Mouse (Mus musculus): Measurements from ENCODE around the gene Abcc2. TPM values are rescaled to one million over a fixed set of nuclear protein-coding genes. Genes with fewer than 3 reads are reported as not detected.
A peak's percentile ranks its signal among the peaks of the same experiment; 100 is the strongest.

The Abcc2 gene
- polyA plus RNA-seq, 2 experiments = 9.5 to 12.9 TPM

- TF ChIP-seq EP300 (IDR thresholded peaks at IDR 0.05; ENCODE audit: low read depth) (no peak), CTCF (IDR thresholded peaks at IDR 0.05; ENCODE audit: low read depth) (no peak)
- H3K4me1 ChIP-seq (replicated peaks; ENCODE audit: control insufficient read depth in 2 of 2, insufficient read depth in 2 of 2, low read length in 1 of 2) = peaks cover 0 to 9% of the 10 kb centered on the region in 2 experiments; a peak in 2 of 4 replicates
- H3K4me2 ChIP-seq (ENCODE audit: low read depth) = no peak overlapping the region
- ATAC-seq (ENCODE audit: insufficient read depth) (no peak), DNase-seq (ENCODE audit: low read depth in 3 of 3, low spot score in 3 of 3) (no peak)
- H3K4me3 ChIP-seq (ENCODE audit: insufficient read depth in 1 of 2, low read depth in 2 of 2, low read length in 2 of 2) = no peak overlapping the region
- WGBS (ENCODE audit: insufficient replicate concordance) = 85% methylated on average over 2 of the region's 2 CpGs
- H3K9ac ChIP-seq (replicated peaks) = no peak overlapping the region
- no peak overlapping the region for H3K27ac ChIP-seq
- peaks cover 24% of the 10 kb centered on the region for H3K36me3 ChIP-seq (replicated peaks; ENCODE audit: control insufficient read depth, insufficient read depth, low read depth)
- H3K9me3 ChIP-seq (ENCODE audit: control insufficient read depth, low read length) = no peaks in the 10 kb centered on the region
- H3K27me3 ChIP-seq (ENCODE audit: control insufficient read depth, insufficient read depth, low read length) = no peaks in the 10 kb centered on the region
Observed at GRCm38 (mm10) chr19:43750008-43750407, 32.0 kb upstream of the Abcc2 start.

- H3K4me1 ChIP-seq (replicated peaks; ENCODE audit: control insufficient read depth in 2 of 2, insufficient read depth in 2 of 2, low read length in 1 of 2) = peaks cover 0 to 9% of the 10 kb centered on the region in 2 experiments; a peak in 2 of 4 replicates
- DNase-seq (ENCODE audit: low read depth in 3 of 3, low spot score in 3 of 3) (peak; percentile 90 to 92 (median 91)), ATAC-seq (ENCODE audit: insufficient read depth) (peak; percentile 95)
- WGBS (ENCODE audit: insufficient replicate concordance) = under 1% methylated on average over 62 of the region's 62 CpGs
- H3K4me2 ChIP-seq (ENCODE audit: low read depth) = peak within 1 kb of the TSS; percentile 64
- H3K36me3 ChIP-seq (replicated peaks; ENCODE audit: control insufficient read depth, insufficient read depth, low read depth) = peaks cover 10% of the 10 kb centered on the region
- peak within 1 kb of the TSS; percentile 54 for H3K27ac ChIP-seq
- peak within 1 kb of the TSS; percentile 68 to 78 for H3K4me3 ChIP-seq (ENCODE audit: insufficient read depth in 1 of 2, low read depth in 2 of 2, low read length in 2 of 2)
- TF ChIP-seq EP300 (IDR thresholded peaks at IDR 0.05; ENCODE audit: low read depth) = no peak
- TF ChIP-seq CTCF (IDR thresholded peaks at IDR 0.05; ENCODE audit: low read depth) = peak; percentile 62
- peak within 1 kb of the TSS; percentile 82 for H3K9ac ChIP-seq (replicated peaks)
- no peaks in the 10 kb centered on the region for H3K27me3 ChIP-seq (ENCODE audit: control insufficient read depth, insufficient read depth, low read length)
- no peaks in the 10 kb centered on the region for H3K9me3 ChIP-seq (ENCODE audit: control insufficient read depth, low read length)
Observed at GRCm38 (mm10) chr19:43752489-43753225, 29.3 kb upstream of the Abcc2 start, which contains the start of the genes Cutc and Cox15. Gene Cutc, plus strand, starts transcription at chr19:43752996. Gene Cox15, minus strand, starts transcription at chr19:43753000.

- Histone ChIP-seq H3K27me3 (ENCODE audit: control insufficient read depth, insufficient read depth, low read length) (no peaks in the 10 kb centered on the region), H3K4me2 (ENCODE audit: low read depth) (peak overlapping the region; percentile 64), H3K27ac (peak overlapping the region; percentile 54), H3K9me3 (ENCODE audit: control insufficient read depth, low read length) (no peaks in the 10 kb centered on the region), H3K4me3 (ENCODE audit: insufficient read depth in 1 of 2, low read depth in 2 of 2, low read length in 2 of 2) (peak overlapping the region; percentile 68 to 78), H3K36me3 (replicated peaks; ENCODE audit: control insufficient read depth, insufficient read depth, low read depth) (peaks cover 7% of the 10 kb centered on the region), H3K4me1 (replicated peaks; ENCODE audit: control insufficient read depth in 2 of 2, insufficient read depth in 2 of 2, low read length in 1 of 2) (peaks cover 0 to 9% of the 10 kb centered on the region in 2 experiments; a peak in 2 of 4 replicates), H3K9ac (replicated peaks) (peak overlapping the region; percentile 82)
- peak; percentile 89 for ATAC-seq (ENCODE audit: insufficient read depth)
- WGBS (ENCODE audit: insufficient replicate concordance) = 2% methylated on average over 24 of the region's 24 CpGs
- peak; percentile 67 to 76 (median 72) for DNase-seq (ENCODE audit: low read depth in 3 of 3, low spot score in 3 of 3)
- TF ChIP-seq EP300 (IDR thresholded peaks at IDR 0.05; ENCODE audit: low read depth) (no peak), CTCF (IDR thresholded peaks at IDR 0.05; ENCODE audit: low read depth) (peak; percentile 96)
Observed at GRCm38 (mm10) chr19:43753226-43753835, 28.7 kb upstream of the Abcc2 start.

- no peaks in the 10 kb centered on the region; the same call in 1 of the 2 replicates for H3K36me3 ChIP-seq (replicated peaks; ENCODE audit: control insufficient read depth, insufficient read depth, low read depth)
- 51% methylated on average over 2 of the region's 2 CpGs for WGBS (ENCODE audit: insufficient replicate concordance)
Observed at GRCm38 (mm10) chr19:43754237-43754636, 27.8 kb upstream of the Abcc2 start.

GRCm38 (mm10) chr19:43754872-43755271 lies 27.1 kb upstream of the Abcc2 start:
- ATAC-seq (ENCODE audit: insufficient read depth) (no peak), DNase-seq (ENCODE audit: low read depth in 3 of 3, low spot score in 3 of 3) (no peak)
- no peak overlapping the region for H3K4me2 ChIP-seq (ENCODE audit: low read depth)
- peaks cover 0 to 9% of the 10 kb centered on the region in 2 experiments; a peak in 2 of 4 replicates for H3K4me1 ChIP-seq (replicated peaks; ENCODE audit: control insufficient read depth in 2 of 2, insufficient read depth in 2 of 2, low read length in 1 of 2)
- no peak for TF ChIP-seq CTCF (IDR thresholded peaks at IDR 0.05; ENCODE audit: low read depth)
- no peak for TF ChIP-seq EP300 (IDR thresholded peaks at IDR 0.05; ENCODE audit: low read depth)
- H3K27me3 ChIP-seq (ENCODE audit: control insufficient read depth, insufficient read depth, low read length) = no peaks in the 10 kb centered on the region
- H3K36me3 ChIP-seq (replicated peaks; ENCODE audit: control insufficient read depth, insufficient read depth, low read depth) = no peaks in the 10 kb centered on the region; the same call in 1 of the 2 replicates
- WGBS (ENCODE audit: insufficient replicate concordance) = 55% methylated on average over 2 of the region's 2 CpGs
- no peak overlapping the region for H3K9ac ChIP-seq (replicated peaks)
- no peak overlapping the region for H3K4me3 ChIP-seq (ENCODE audit: insufficient read depth in 1 of 2, low read depth in 2 of 2, low read length in 2 of 2)
- no peak overlapping the region for H3K27ac ChIP-seq
- H3K9me3 ChIP-seq (ENCODE audit: control insufficient read depth, low read length) = no peaks in the 10 kb centered on the region

More at GRCm38 (mm10) chr19:43754237-43754636, 27.8 kb upstream of the Abcc2 start:
- no peak overlapping the region for H3K9ac ChIP-seq (replicated peaks)
- H3K9me3 ChIP-seq (ENCODE audit: control insufficient read depth, low read length) = no peaks in the 10 kb centered on the region
- DNase-seq (ENCODE audit: low read depth in 3 of 3, low spot score in 3 of 3) (no peak), ATAC-seq (ENCODE audit: insufficient read depth) (no peak)
- no peak overlapping the region for H3K27ac ChIP-seq
- TF ChIP-seq EP300 (IDR thresholded peaks at IDR 0.05; ENCODE audit: low read depth) = no peak
- TF ChIP-seq CTCF (IDR thresholded peaks at IDR 0.05; ENCODE audit: low read depth) = no peak
- H3K4me3 ChIP-seq (ENCODE audit: insufficient read depth in 1 of 2, low read depth in 2 of 2, low read length in 2 of 2) = no peak overlapping the region
- H3K4me1 ChIP-seq (replicated peaks; ENCODE audit: control insufficient read depth in 2 of 2, insufficient read depth in 2 of 2, low read length in 1 of 2) = peaks cover 0 to 9% of the 10 kb centered on the region in 2 experiments; a peak in 2 of 4 replicates
- no peak overlapping the region; the same call in none of the 2 replicates for H3K4me2 ChIP-seq (ENCODE audit: low read depth)
- H3K27me3 ChIP-seq (ENCODE audit: control insufficient read depth, insufficient read depth, low read length) = no peaks in the 10 kb centered on the region

Data from liver, embryonic 14.5 days (tissue).